Comparison of ENCODE assay signal across 25 mouse cellular contexts in the genomic region with DNA sequence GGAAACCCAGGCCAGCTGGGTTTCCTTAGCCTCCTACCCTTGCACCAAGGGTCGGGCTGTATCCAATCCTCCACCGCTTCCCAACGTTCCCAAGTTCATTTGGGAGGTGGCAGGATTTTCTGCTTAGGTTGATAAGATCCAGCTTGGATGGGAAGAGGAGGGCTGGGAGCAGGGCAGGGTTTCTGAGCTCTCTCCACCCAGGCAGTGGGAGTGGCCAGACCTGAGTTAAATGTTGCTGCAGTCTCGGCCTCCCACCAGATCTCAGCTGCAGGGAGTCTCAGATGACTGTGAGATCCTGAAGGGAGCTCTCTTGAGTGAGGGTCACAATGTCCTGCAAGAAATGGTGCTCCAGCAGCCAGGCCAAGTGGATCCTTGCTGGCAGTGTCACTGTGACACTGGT. TPM values are rescaled to one million over a fixed set of nuclear protein-coding genes. Genes with fewer than 3 reads are reported as not detected.
A peak's percentile ranks its signal among the peaks of the same experiment; 100 is the strongest.
DNase-seq lines count a peak whose midpoint lies in the region; ATAC-seq and TF ChIP-seq lines count a peak whose summit lies in the region.
"Had no signal": no experiment of that assay in that cellular context is flagged by ENCODE, and none has a peak within 500 bp of the region (broad histone marks: within the 10 kb centered on the region; RNA-seq: fewer than 3 reads in every experiment).

Fam151a (plus strand) TSS at position 254 of the 400 bp plus-strand sequence.

- no peak within 1 kb of the TSS for H3K27ac ChIP-seq in midbrain, embryonic 11.5 days (ENCODE audit: low read depth, low read length)
- no peak within 1 kb of the TSS for H3K27ac ChIP-seq in midbrain, embryonic 14.5 days (replicated peaks; ENCODE audit: low read depth, low read length)
- no peak within 1 kb of the TSS for H3K27ac ChIP-seq in hindbrain, postnatal 0 days
- H3K27ac ChIP-seq: heart, embryonic 13.5 days; midbrain, embryonic 15.5 days had no signal

- H3K36me3 ChIP-seq in midbrain, embryonic 11.5 days (ENCODE audit: control insufficient read depth, insufficient read depth, low read length) = no peaks in the 10 kb centered on the region
- no peaks in the 10 kb centered on the region for H3K36me3 ChIP-seq in midbrain, embryonic 14.5 days (ENCODE audit: control insufficient read depth, insufficient read depth, low read length)
- H3K36me3 ChIP-seq in hindbrain, postnatal 0 days (ENCODE audit: insufficient read depth, low read length) = no peaks in the 10 kb centered on the region
- H3K36me3 ChIP-seq: heart, embryonic 13.5 days; midbrain, embryonic 15.5 days had no signal

- WGBS in midbrain, embryonic 11.5 days = 57% methylated on average over 4 of the region's 4 CpGs
- WGBS in midbrain, embryonic 14.5 days = 68% methylated on average over 4 of the region's 4 CpGs
- 74% methylated on average over 4 of the region's 4 CpGs for WGBS in hindbrain, postnatal 0 days

- ATAC-seq in midbrain, embryonic 11.5 days (ENCODE audit: low FRiP score) = no peak
- ATAC-seq in midbrain, embryonic 14.5 days (ENCODE audit: low FRiP score, low TSS enrichment) = no peak
- no peak for ATAC-seq in hindbrain, postnatal 0 days
- ATAC-seq: activated CD4-positive, CD25-positive, alpha-beta regulatory T cell, adult 4 months; forebrain, embryonic 16.5 days; liver, postnatal 0 days; midbrain, embryonic 15.5 days had no signal

- H3K27me3 ChIP-seq in midbrain, embryonic 11.5 days (ENCODE audit: control insufficient read depth, insufficient read depth, low read length) = no peaks in the 10 kb centered on the region
- H3K27me3 ChIP-seq in midbrain, embryonic 14.5 days (ENCODE audit: control insufficient read depth, insufficient read depth, low read length) = no peaks in the 10 kb centered on the region
- no peaks in the 10 kb centered on the region for H3K27me3 ChIP-seq in hindbrain, postnatal 0 days (ENCODE audit: insufficient read depth, low read length)
- H3K27me3 ChIP-seq: midbrain, embryonic 15.5 days had no signal

- no peak for TF ChIP-seq CTCF in hindbrain, postnatal 0 days (IDR thresholded peaks at IDR 0.05; ENCODE audit: low read depth)

- no peak within 1 kb of the TSS for H3K9ac ChIP-seq in midbrain, embryonic 11.5 days (ENCODE audit: low read length)
- no peak within 1 kb of the TSS for H3K9ac ChIP-seq in midbrain, embryonic 14.5 days (replicated peaks; ENCODE audit: low read length)
- no peak within 1 kb of the TSS for H3K9ac ChIP-seq in hindbrain, postnatal 0 days (replicated peaks; ENCODE audit: low read length)
- H3K9ac ChIP-seq: heart, embryonic 13.5 days; liver, postnatal 0 days; midbrain, embryonic 15.5 days had no signal

- DNase-seq in midbrain, embryonic 11.5 days (ENCODE audit: low spot score, missing footprints) = peak; percentile 14
- no peak for DNase-seq in midbrain, embryonic 14.5 days
- peak; percentile 59 to 77 for DNase-seq in kidney, adult 8-10 months
- peak; percentile 61 to 80 for DNase-seq in kidney, postnatal 25 days
- no peak for DNase-seq in hindbrain, postnatal 0 days (ENCODE audit: low spot score)
- no peak for DNase-seq in T-cell, adult 2 months (ENCODE audit: low spot score)
- no peak for DNase-seq in layer of hippocampus, adult 8-10 months (ENCODE audit: low spot score in 2 of 2)
- DNase-seq: adrenal gland, postnatal 14 days; B cell, adult 2 months; cerebellum, adult 11-12 months; cerebellum, postnatal 25 days; heart, postnatal 4 days; liver; liver, postnatal 0 days; spleen, adult 18-20 months; thymus, postnatal 4 days had no signal

- no peaks in the 10 kb centered on the region for H3K4me1 ChIP-seq in midbrain, embryonic 11.5 days (ENCODE audit: control insufficient read depth, insufficient read depth, low read length)
- H3K4me1 ChIP-seq in midbrain, embryonic 14.5 days (ENCODE audit: control insufficient read depth, insufficient read depth, low read length) = no peaks in the 10 kb centered on the region
- H3K4me1 ChIP-seq in hindbrain, postnatal 0 days (ENCODE audit: insufficient read depth, low read length) = no peaks in the 10 kb centered on the region
- H3K4me1 ChIP-seq: heart, embryonic 13.5 days; midbrain, embryonic 15.5 days had no signal

- no peak within 1 kb of the TSS for H3K4me3 ChIP-seq in midbrain, embryonic 11.5 days (ENCODE audit: low read depth, low read length)
- H3K4me3 ChIP-seq in midbrain, embryonic 14.5 days (replicated peaks; ENCODE audit: low read depth, low read length) = no peak within 1 kb of the TSS
- H3K4me3 ChIP-seq in hindbrain, postnatal 0 days (ENCODE audit: low read length) = no peak within 1 kb of the TSS
- H3K4me3 ChIP-seq: heart, embryonic 13.5 days; midbrain, embryonic 15.5 days had no signal

- no peak within 1 kb of the TSS for H3K4me2 ChIP-seq in midbrain, embryonic 11.5 days
- H3K4me2 ChIP-seq in midbrain, embryonic 14.5 days (ENCODE audit: low read length) = no peak within 1 kb of the TSS
- no peak within 1 kb of the TSS for H3K4me2 ChIP-seq in hindbrain, postnatal 0 days (ENCODE audit: low read depth, low read length)
- H3K4me2 ChIP-seq: heart, embryonic 13.5 days; midbrain, embryonic 15.5 days had no signal

- H3K9me3 ChIP-seq in midbrain, embryonic 11.5 days (ENCODE audit: control insufficient read depth, low read length) = no peaks in the 10 kb centered on the region
- H3K9me3 ChIP-seq in midbrain, embryonic 14.5 days (ENCODE audit: control insufficient read depth, low read length) = no peaks in the 10 kb centered on the region
- no peaks in the 10 kb centered on the region for H3K9me3 ChIP-seq in hindbrain, postnatal 0 days (ENCODE audit: low read length)
- H3K9me3 ChIP-seq: heart, embryonic 13.5 days; midbrain, embryonic 15.5 days had no signal

RNA-seq across cellular contexts. Expression of gene Fam151a, which starts in this region (rescaled TPM):
- polyA plus RNA-seq in midbrain, embryonic 11.5 days (2014; fragmentation: Nextera tagmentation; extraction: Ambion mirVana) = not detected in 2 replicates
- polyA plus RNA-seq in midbrain, embryonic 14.5 days (2014; fragmentation: Nextera tagmentation; extraction: Ambion mirVana) = not detected in 2 replicates
- not detected in 2 replicates for total RNA-seq in hindbrain, postnatal 0 days (2014; rRNA removed)
- polyA plus RNA-seq in hindbrain, postnatal 0 days (2015; fragmentation: Nextera tagmentation; extraction: Ambion mirVana) = not detected in 2 replicates
- not detected for total RNA-seq in layer of hippocampus, adult 8-10 months (2022)
- total RNA-seq: adrenal gland, postnatal 14 days; gastrocnemius, adult 18-20 months; granulocyte monocyte progenitor cell, adult 5-6 weeks; layer of hippocampus, postnatal 10 days; left cerebral cortex, postnatal 14 days; megakaryocyte progenitor cell, adult 5-6 weeks had no signal
- polyA plus RNA-seq: activated CD4-positive, CD25-positive, alpha-beta regulatory T cell, adult 4 months; forebrain, embryonic 16.5 days; midbrain, embryonic 15.5 days had no signal

Comparison
In these comparisons a context has a peak if more than half of its experiments do, and no peak if none do; other contexts are left out.
1. Peak in DNase-seq in midbrain, embryonic 11.5 days; RNA of the gene not detected or under 1 TPM.
2. DNase-seq: peak in kidney, adult 8-10 months (2 of 2) and kidney, postnatal 25 days (2 of 2); none in midbrain, embryonic 14.5 days (single experiment), hindbrain, postnatal 0 days (single experiment), T-cell, adult 2 months (single experiment) and layer of hippocampus, adult 8-10 months (0 of 2).